Mouse (Mus musculus) kidney, adult 2 months (tissue): ENCODE measurements around the gene 1300017J02Rik. TPM values are rescaled to one million over a fixed set of nuclear protein-coding genes. Genes with fewer than 3 reads are reported as not detected.

Source experiments
- DNase-seq: peaks from one replicate; pipeline ENCODE4 v3.0.0; 2021
- H3K27ac ChIP-seq: fragments of 200-500 bp; 2 replicates; pipeline ENCODE4 v1.5.1; 2012; ENCODE audit warnings: low read depth, low read length, control low read depth, inconsistent platforms; ENCODE audit not compliant: insufficient read depth
- H3K27me3 ChIP-seq: fragments of 200-500 bp; replicated peaks from 2 replicates; pipeline ENCODE4 v1.6.1; 2012; ENCODE audit warnings: mild to moderate bottlenecking, moderate library complexity, low read length, inconsistent platforms; ENCODE audit not compliant: control insufficient read depth, insufficient read depth
- H3K36me3 ChIP-seq: fragments of 200-500 bp; 2 replicates; pipeline ENCODE4 v1.6.1; 2012; ENCODE audit warnings: mild to moderate bottlenecking, moderate library complexity, low read length, inconsistent platforms; ENCODE audit not compliant: control insufficient read depth, insufficient read depth
- H3K4me1 ChIP-seq: fragments of 200-500 bp; 2 replicates; pipeline ENCODE4 v1.6.1; 2011; ENCODE audit warnings: low read length; ENCODE audit not compliant: control insufficient read depth, insufficient read depth
- H3K4me3 ChIP-seq: fragments of 200-500 bp; 2 replicates; pipeline ENCODE4 v1.5.1; 2011; ENCODE audit warnings: mild to moderate bottlenecking, low read depth, low read length, control low read depth; ENCODE audit not compliant: insufficient read depth
- CTCF ChIP-seq: fragments of 200-500 bp; conservative IDR thresholded peaks from 2 replicates; pipeline ENCODE4 v1.5.1; 2011; ENCODE audit warnings: low read depth, mild to moderate bottlenecking, control low read depth, low read length, moderate library complexity, mixed read lengths; ENCODE audit not compliant: insufficient read depth, insufficient read length
- POLR2A ChIP-seq: fragments of 200-500 bp; IDR thresholded peaks from one replicate; pipeline ENCODE4 v1.6.1; 2011; ENCODE audit warnings: low read depth, low read length, control low read depth
- WGBS: fragments of 180-500 bp; shearing (Covaris S2); methylation state at CpG from one replicate; pipeline ENCODE4 v1.1.7; 2018; 5-methylcytosine and 5-hydroxymethylcytosine counted together
- polyA plus RNA-seq: library from polyadenylated mRNA; depleted of rRNA; stranded (reverse); fragments of >200 nt; gene quantifications from 2 replicates; pipeline ENCODE4 v1.2.3, GENCODE M21; 2012

The 1300017J02Rik gene
- polyA plus RNA-seq, 1 experiment, result 0.08 TPM

DNA sequence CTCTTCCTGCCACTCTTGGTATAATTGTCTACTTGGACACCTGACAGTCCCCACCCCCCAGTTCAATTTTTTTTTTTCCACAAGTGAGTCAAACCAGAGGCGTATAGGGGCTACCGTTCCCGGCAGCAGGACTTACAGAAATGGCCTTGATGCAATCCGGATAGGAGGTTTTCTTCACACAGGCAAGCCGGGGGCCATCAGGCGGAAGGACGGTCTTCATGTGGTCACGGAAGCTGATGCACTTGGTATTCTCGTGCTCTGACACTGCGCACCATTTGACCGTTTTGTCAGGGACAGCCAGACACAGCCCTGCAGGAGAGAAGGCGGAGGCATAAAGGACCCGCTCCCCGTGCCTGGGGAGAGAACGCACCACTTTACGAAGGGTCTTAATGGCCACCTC, 77.1 kb downstream of the 1300017J02Rik start:
- Histone ChIP-seq H3K36me3 (no peaks in the 10 kb centered on the region), H3K27ac (no peak overlapping the region), H3K4me1 (no peaks in the 10 kb centered on the region; the same call in 1 of the 2 replicates), H3K27me3 (no peaks in the 10 kb centered on the region), H3K4me3 (no peak overlapping the region)
- TF ChIP-seq CTCF (no peak), POLR2A (no peak)
- no peak for DNase-seq
- 87% methylated on average over 16 of the region's 16 CpGs for WGBS

DNA sequence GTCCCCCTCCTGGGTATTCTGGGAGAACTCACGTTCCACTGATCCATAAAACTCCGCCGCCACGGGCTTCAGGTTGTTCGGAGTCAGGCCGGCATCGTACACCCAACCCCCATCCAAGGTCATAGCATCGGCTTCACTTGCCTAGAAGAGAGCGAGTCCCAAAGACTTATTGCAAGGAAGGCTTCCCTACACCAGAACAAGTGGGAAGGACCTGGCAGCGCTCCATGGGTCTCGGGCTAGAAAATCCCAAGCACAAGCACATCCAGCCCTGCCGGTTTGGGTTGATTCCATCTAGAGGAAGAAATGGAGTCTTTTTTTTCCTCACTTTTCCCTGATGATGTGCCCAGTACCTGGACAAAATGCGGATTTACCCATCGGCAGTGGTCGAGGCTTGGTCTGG, 78.1 kb downstream of the 1300017J02Rik start:
- no peak for TF ChIP-seq POLR2A
- Histone ChIP-seq H3K4me3 (no peak overlapping the region), H3K4me1 (no peaks in the 10 kb centered on the region; the same call in 1 of the 2 replicates), H3K36me3 (no peaks in the 10 kb centered on the region), H3K27ac (no peak overlapping the region), H3K27me3 (no peaks in the 10 kb centered on the region)
- peak; percentile 42 for DNase-seq
- 87% methylated on average over 15 of the region's 15 CpGs for WGBS

GRCm38 (mm10) chr9:103225464-103225863, 79.4 kb downstream of the 1300017J02Rik start:
- Histone ChIP-seq H3K36me3 (no peaks in the 10 kb centered on the region), H3K27ac (no peak overlapping the region), H3K4me1 (no peaks in the 10 kb centered on the region; the same call in 1 of the 2 replicates), H3K4me3 (no peak overlapping the region), H3K27me3 (no peaks in the 10 kb centered on the region)
- WGBS, result 63% methylated on average over 3 of the region's 3 CpGs
- peak; percentile 71 for TF ChIP-seq CTCF
- TF ChIP-seq POLR2A, result no peak
- peak; percentile 18 for DNase-seq

DNA sequence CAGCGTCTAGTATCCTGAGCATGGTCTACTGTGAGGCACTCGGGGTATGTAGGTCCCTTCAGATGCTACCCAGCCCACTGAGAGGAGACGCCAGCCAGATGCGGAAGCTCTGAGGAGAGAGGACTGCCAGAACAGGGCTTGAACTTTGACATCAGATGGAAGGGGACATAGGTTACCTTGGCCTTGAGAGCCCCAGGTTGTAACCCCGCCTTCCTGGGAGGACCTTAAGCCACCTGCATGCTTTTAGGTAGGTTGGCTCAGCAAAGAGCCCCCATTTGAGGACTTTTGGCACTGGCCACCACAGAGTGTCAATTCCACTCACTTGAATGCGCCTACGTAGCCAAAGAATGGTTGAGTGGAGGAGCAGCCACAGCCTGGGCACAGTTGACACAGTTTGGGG, 80.2 kb downstream of the 1300017J02Rik start:
- TF ChIP-seq CTCF (no peak), POLR2A (no peak)
- Histone ChIP-seq H3K4me3 (no peak overlapping the region), H3K27me3 (no peaks in the 10 kb centered on the region), H3K27ac (no peak overlapping the region), H3K4me1 (no peaks in the 10 kb centered on the region), H3K36me3 (no peaks in the 10 kb centered on the region)
- no peak for DNase-seq
- WGBS, result 91% methylated on average over 7 of the region's 7 CpGs

DNA sequence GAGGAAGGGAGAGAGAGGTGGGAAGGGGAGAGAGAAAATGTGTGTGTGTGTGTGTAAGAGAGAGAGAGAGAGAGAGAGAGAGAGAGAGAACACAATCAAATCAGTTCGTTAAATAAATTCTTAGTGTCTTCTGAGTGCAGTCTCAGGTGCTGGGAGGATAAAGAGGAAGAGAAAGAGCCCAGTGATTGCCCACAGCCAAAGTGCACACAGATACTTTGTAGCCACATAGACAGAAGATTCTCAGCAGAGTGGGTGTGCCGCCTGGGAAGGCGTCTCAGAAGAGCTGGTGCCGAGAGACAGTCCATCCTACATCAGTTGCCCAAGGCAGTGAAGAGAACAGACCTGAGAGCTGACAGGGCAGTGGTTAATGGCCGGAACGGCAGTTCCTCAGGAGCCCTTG, 90.6 kb downstream of the 1300017J02Rik start:
- Histone ChIP-seq H3K27me3 (no peaks in the 10 kb centered on the region), H3K27ac (no peak overlapping the region), H3K4me3 (no peak overlapping the region)

DNA sequence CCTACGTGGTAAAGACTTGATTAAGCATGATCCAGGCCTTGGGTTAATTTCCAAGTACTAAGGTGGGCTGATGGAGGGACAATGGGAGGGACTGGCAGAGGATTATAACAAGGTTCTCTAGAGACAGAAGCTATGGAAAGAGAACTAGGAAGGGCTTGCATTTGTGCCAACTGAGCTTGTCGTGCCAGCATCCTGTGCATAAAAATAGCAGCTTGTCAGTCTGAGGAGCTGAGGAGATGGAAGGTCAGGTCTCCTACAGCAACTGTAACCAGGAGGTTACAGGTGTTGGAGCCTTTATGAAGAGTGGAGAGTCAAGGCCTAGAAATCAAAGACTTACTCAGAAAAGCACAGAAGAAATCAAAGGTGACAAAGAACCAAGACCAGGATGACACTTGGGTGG, 91.3 kb downstream of the 1300017J02Rik start:
- no peaks in the 10 kb centered on the region for H3K36me3 ChIP-seq
- no peaks in the 10 kb centered on the region for H3K4me1 ChIP-seq
- TF ChIP-seq CTCF (no peak), POLR2A (no peak)
- 59% methylated on average over 2 of the region's 2 CpGs for WGBS
- H3K27ac ChIP-seq, result no peak overlapping the region
- H3K4me3 ChIP-seq, result no peak overlapping the region
- no peak for DNase-seq
- H3K27me3 ChIP-seq, result no peaks in the 10 kb centered on the region

More for the DNA sequence above, 90.6 kb downstream of the 1300017J02Rik start:
- TF ChIP-seq CTCF (no peak), POLR2A (no peak)
- Histone ChIP-seq H3K4me1 (no peaks in the 10 kb centered on the region), H3K36me3 (no peaks in the 10 kb centered on the region)
- 56% methylated on average over 6 of the region's 6 CpGs for WGBS
- DNase-seq, result no peak

DNA sequence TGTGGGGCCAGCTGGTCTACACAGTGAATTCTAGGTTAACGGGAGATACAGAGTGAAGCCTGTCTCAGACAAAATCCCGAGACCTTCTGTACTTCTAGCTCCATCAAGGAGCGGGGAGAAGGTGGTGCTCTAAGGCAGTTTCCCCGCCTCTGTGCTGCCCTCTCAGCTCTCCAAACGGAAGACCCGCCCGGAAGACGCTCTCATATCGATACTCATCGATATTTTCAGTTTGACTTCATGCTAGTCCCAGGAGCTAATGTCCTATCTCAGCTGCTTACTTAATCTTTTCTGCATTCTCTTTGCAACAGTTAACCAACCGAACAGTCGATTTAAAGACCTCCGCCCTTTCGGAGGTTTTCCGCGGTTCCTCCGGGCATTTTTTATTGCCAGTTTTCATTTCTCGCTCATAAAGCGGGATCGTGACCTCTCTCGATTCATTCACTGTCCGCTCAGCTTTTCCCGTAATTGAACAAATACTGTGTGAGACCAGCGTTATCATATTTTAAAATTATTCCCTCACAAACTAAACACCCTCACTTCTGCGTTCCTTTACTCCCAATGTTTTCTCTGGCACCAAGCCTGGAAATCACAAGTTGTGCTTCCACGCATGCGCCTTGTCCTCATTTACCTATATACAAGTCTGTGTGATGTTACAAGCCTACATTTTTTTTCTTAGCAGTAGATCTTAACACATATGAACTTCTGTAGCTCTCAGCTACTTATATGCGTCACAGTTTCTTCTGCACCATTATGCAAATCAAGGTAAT, 92.0 kb downstream of the 1300017J02Rik start:
- no peak for TF ChIP-seq POLR2A
- TF ChIP-seq CTCF, result no peak
- DNase-seq, result peak; percentile 19
- H3K27me3 ChIP-seq, result no peaks in the 10 kb centered on the region
- peak overlapping the region; percentile 30 for H3K4me3 ChIP-seq
- no peaks in the 10 kb centered on the region for H3K36me3 ChIP-seq
- no peaks in the 10 kb centered on the region for H3K4me1 ChIP-seq
- H3K27ac ChIP-seq, result no peak overlapping the region
- 61% methylated on average over 28 of the region's 28 CpGs for WGBS
